Mouse (Mus musculus): ENCODE measurements around the gene Cdc34b. TPM values are rescaled to one million over a fixed set of nuclear protein-coding genes. Genes with fewer than 3 reads are reported as not detected.

Gene Cdc34b
- polyA plus RNA-seq (2014; fragmentation: Illumina TruSeq; extraction: RNeasy Lipid Tissue Mini Kit (QIAGEN cat#74804); ENCODE audit: low read depth, low replicate concordance): not detected

DNA sequence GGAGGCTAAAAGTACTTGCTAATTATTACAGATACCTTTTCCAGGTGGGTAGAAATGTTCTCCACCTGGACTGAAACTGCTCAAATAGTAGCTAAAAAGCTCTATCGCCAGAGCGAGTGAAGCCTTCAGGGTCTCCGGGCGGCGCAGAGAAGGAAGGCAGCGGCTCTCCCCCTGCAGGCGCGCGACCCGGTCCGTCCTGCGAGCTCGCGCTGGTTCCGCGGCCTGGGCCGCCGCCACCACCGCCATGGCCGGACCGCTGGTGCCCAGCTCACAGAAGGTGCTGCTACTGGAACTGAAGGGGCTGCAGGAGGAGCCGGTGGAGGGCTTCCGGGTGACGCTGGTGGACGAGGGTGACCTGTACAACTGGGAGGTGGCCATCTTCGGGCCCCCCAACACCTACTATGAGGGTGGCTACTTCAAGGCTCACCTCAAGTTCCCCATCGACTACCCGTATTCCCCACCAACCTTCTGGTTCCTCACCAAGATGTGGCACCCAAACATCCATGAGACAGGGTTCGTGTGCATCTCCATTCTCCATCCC lies at the start of gene Cdc34b:
Cdc34b (plus strand) TSS at position 51 of the 541 bp plus-strand sequence.

DNA sequence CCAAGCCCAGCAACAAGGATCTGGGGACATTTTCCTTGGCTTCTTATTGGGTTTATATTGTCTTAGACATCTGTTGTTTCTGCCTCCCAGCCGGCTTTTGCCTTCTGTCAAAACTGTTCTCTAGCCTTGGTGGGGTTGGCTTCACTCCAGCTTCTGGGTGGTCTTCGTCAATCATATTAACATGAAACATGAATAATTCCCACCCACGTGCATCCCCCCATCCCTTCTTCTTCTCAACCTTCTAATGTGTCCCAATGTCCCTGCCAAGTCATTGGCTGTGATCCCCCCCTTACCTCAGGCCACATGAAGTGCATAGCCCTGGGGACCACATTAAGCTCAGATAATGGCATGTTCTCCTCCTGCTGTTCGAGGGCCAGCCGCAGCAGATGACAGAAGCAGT lies 37.1 kb upstream of the Cdc34b start, which contains the start of gene Gm11541:
Gm11541 (minus strand) TSS at position 28 of the 400 bp plus-strand sequence.

DNA sequence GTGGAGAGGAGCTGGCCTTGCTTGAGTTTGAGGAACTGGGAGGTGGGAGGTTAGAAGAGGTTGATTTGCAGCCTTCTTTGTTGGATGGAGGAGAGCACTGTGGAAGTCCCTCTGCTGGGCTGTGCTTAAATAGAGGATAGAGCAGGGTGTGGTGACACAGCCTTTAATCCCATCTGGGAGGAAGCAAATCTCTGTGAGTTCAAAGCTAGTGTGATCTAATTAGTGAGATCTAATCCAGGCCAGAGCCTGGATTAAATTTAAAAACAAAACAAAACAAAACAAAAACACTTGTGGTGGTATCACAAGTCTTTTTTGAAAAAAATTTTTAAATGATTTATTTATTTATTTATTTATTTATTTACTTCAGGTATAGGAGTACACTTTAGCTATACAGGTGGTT lies 41.0 kb downstream of the Cdc34b start, which contains the start of gene Tmem92:
Tmem92 (minus strand) TSS at position 101 of the 400 bp plus-strand sequence.

Other genes with a start within 250 kb of the Cdc34b start
- 1.2 TPM for gene Epn3, start 241.8 kb upstream of the Cdc34b start, polyA plus RNA-seq (2014; fragmentation: Illumina TruSeq; extraction: RNeasy Lipid Tissue Mini Kit (QIAGEN cat#74804); ENCODE audit: low read depth, low replicate concordance)
- gene Mycbpap, start 220.0 kb upstream of the Cdc34b start, polyA plus RNA-seq (2014; fragmentation: Illumina TruSeq; extraction: RNeasy Lipid Tissue Mini Kit (QIAGEN cat#74804); ENCODE audit: low read depth, low replicate concordance): not detected
- 9.0 TPM for gene Rsad1, start 192.5 kb upstream of the Cdc34b start, polyA plus RNA-seq (2014; fragmentation: Illumina TruSeq; extraction: RNeasy Lipid Tissue Mini Kit (QIAGEN cat#74804); ENCODE audit: low read depth, low replicate concordance)
- gene Chad, start 176.7 kb upstream of the Cdc34b start, polyA plus RNA-seq (2014; fragmentation: Illumina TruSeq; extraction: RNeasy Lipid Tissue Mini Kit (QIAGEN cat#74804); ENCODE audit: low read depth, low replicate concordance): not detected
- 111 TPM for gene Acsf2, start 139.9 kb upstream of the Cdc34b start, polyA plus RNA-seq (2014; fragmentation: Illumina TruSeq; extraction: RNeasy Lipid Tissue Mini Kit (QIAGEN cat#74804); ENCODE audit: low read depth, low replicate concordance)
- 75.6 TPM for gene Lrrc59, start 112.0 kb upstream of the Cdc34b start, polyA plus RNA-seq (2014; fragmentation: Illumina TruSeq; extraction: RNeasy Lipid Tissue Mini Kit (QIAGEN cat#74804); ENCODE audit: low read depth, low replicate concordance)
- 31.7 TPM for gene Mrpl27, start 88.0 kb upstream of the Cdc34b start, polyA plus RNA-seq (2014; fragmentation: Illumina TruSeq; extraction: RNeasy Lipid Tissue Mini Kit (QIAGEN cat#74804); ENCODE audit: low read depth, low replicate concordance)
- gene Eme1, start 87.8 kb upstream of the Cdc34b start, polyA plus RNA-seq (2014; fragmentation: Illumina TruSeq; extraction: RNeasy Lipid Tissue Mini Kit (QIAGEN cat#74804); ENCODE audit: low read depth, low replicate concordance): not detected
- gene Xylt2, start 64.3 kb upstream of the Cdc34b start, polyA plus RNA-seq (2014; fragmentation: Illumina TruSeq; extraction: RNeasy Lipid Tissue Mini Kit (QIAGEN cat#74804); ENCODE audit: low read depth, low replicate concordance): 1.2 TPM
- not detected for gene Gm11541, start 37.3 kb upstream of the Cdc34b start, polyA plus RNA-seq (2014; fragmentation: Illumina TruSeq; extraction: RNeasy Lipid Tissue Mini Kit (QIAGEN cat#74804); ENCODE audit: low read depth, low replicate concordance)
- not detected for gene Tmem92, start 40.9 kb downstream of the Cdc34b start, polyA plus RNA-seq (2014; fragmentation: Illumina TruSeq; extraction: RNeasy Lipid Tissue Mini Kit (QIAGEN cat#74804); ENCODE audit: low read depth, low replicate concordance)
- gene Col1a1, start 194.4 kb downstream of the Cdc34b start, polyA plus RNA-seq (2014; fragmentation: Illumina TruSeq; extraction: RNeasy Lipid Tissue Mini Kit (QIAGEN cat#74804); ENCODE audit: low read depth, low replicate concordance): 7.6 TPM
- gene Hils1, start 225.8 kb downstream of the Cdc34b start, polyA plus RNA-seq (2014; fragmentation: Illumina TruSeq; extraction: RNeasy Lipid Tissue Mini Kit (QIAGEN cat#74804); ENCODE audit: low read depth, low replicate concordance): not detected
- not detected for gene Sgca, start 234.5 kb downstream of the Cdc34b start, polyA plus RNA-seq (2014; fragmentation: Illumina TruSeq; extraction: RNeasy Lipid Tissue Mini Kit (QIAGEN cat#74804); ENCODE audit: low read depth, low replicate concordance)
- 21.6 TPM for gene Ppp1r9b, start 249.3 kb downstream of the Cdc34b start, polyA plus RNA-seq (2014; fragmentation: Illumina TruSeq; extraction: RNeasy Lipid Tissue Mini Kit (QIAGEN cat#74804); ENCODE audit: low read depth, low replicate concordance)

Data from adrenal gland, adult 10 weeks (tissue).